Mouse (Mus musculus) brain, embryonic 14.5 days (tissue): Measurements from ENCODE around the gene Mdfic.

Experiments
- CTCF ChIP-seq: fragments of 200-500 bp; IDR thresholded peaks from 2 replicates; pipeline ENCODE4 v1.5.1; 2012; ENCODE audit warnings: inconsistent platforms, mild to moderate bottlenecking, moderate library complexity, borderline replicate concordance; ENCODE audit not compliant: insufficient read depth, insufficient read length; ENCODE audit errors: extremely low read depth
- POLR2A ChIP-seq: fragments of 200-500 bp; IDR thresholded peaks from 2 replicates; pipeline ENCODE4 v1.6.1; 2012; ENCODE audit warnings: mild to moderate bottlenecking, inconsistent platforms, borderline replicate concordance; ENCODE audit not compliant: poor library complexity, insufficient read depth, insufficient read length, severe bottlenecking; ENCODE audit errors: extremely low read depth

DNA sequence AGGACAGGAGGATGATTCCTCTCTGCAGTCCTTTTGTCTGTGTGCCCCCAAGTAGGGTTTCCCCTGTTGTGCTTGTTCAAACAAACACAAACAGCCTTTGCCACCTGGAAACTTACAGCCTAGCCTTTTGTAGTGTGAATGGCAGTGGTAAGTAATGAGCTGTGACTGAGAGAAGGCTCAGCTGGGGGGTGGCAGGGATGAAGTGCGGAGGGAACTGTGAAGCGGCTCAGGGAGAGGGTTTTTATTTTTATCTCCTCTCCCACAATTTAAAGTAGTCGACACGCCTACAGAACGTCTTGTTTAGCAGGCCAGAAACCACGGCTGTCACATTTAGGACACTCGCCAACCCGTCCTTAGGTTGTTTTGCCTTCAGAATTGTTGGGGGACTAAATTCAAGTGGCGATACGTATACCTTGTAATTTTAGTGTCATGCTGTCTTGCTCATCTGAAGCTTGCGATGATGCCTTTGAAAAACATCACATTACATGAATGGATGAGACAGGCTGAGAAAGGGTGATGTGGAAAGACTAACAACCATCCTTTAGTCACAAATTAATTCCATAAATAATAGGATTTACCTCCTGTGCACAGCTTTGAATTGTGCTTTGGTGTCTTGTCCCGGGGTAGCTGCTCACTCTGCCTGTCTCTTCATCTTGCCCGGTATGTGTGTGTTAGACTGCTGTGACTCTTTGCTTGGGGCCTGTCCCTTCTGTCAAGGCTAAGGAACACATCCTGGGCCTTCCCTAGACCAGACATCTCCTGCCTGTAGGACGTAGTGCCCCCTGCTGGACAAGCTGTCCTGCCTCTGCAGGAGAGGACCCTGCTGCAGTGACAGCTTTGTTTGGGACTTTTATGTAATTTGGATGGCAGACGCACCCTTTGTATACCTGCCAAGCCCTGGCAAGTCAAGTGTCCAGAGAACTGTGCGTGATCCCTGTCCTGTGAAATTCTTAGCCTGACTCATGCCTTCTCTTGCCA is 69.4 kb downstream of the Mdfic start:
- TF ChIP-seq CTCF (peak; percentile 71), POLR2A (no peak)
